Mouse (Mus musculus) liver, embryonic 12.5 days (tissue): ENCODE results near the gene Ms4a12. TPM values are rescaled to one million over a fixed set of nuclear protein-coding genes. Genes with fewer than 3 reads are reported as not detected.

Experiments
- ATAC-seq: fragments of 200-750 bp; cut with Nextera tagmentation; 2 replicates; pipeline ENCODE4 v1.8.0; 2017; ENCODE audit warnings: moderate number of reproducible peaks, mild to moderate bottlenecking, moderate library complexity
- H3K27ac ChIP-seq: fragments of 300-500 bp; sonication (generic); 2 replicates; pipeline ENCODE4 v1.5.1; 2016; ENCODE audit warnings: mild to moderate bottlenecking
- H3K27me3 ChIP-seq: fragments of 300-500 bp; sonication (generic); replicated peaks from 2 replicates; pipeline ENCODE4 v1.6.1; 2016; ENCODE audit warnings: mild to moderate bottlenecking, moderate library complexity
- H3K36me3 ChIP-seq: fragments of 300-500 bp; sonication (generic); 2 replicates; pipeline ENCODE4 v1.6.1; 2016; ENCODE audit warnings: mild to moderate bottlenecking, moderate library complexity
- H3K4me1 ChIP-seq: fragments of 300-500 bp; sonication (generic); 2 replicates; pipeline ENCODE4 v1.6.1; 2016
- H3K4me2 ChIP-seq: fragments of 300-500 bp; sonication (generic); 2 replicates; pipeline ENCODE4 v1.6.1; 2016; ENCODE audit warnings: mild to moderate bottlenecking, moderate library complexity
- H3K4me3 ChIP-seq: fragments of 300-500 bp; sonication (generic); 2 replicates; pipeline ENCODE4 v1.5.1; 2016; ENCODE audit warnings: mild to moderate bottlenecking, moderate library complexity
- H3K9ac ChIP-seq: fragments of 300-500 bp; sonication (generic); 2 replicates; pipeline ENCODE4 v1.6.1; 2016; ENCODE audit warnings: mild to moderate bottlenecking, moderate library complexity
- H3K9me3 ChIP-seq: fragments of 300-500 bp; sonication (generic); replicated peaks from 2 replicates; pipeline ENCODE4 v1.6.1; 2016; ENCODE audit warnings: mild to moderate bottlenecking, moderate library complexity
- WGBS: fragments of 180-500 bp; shearing (Covaris S2); methylation state at CpG from one replicate; pipeline ENCODE4 v1.1.7; 2016; ENCODE audit not compliant: insufficient replicate concordance; 5-methylcytosine and 5-hydroxymethylcytosine counted together
- polyA plus RNA-seq: library from polyadenylated mRNA; unstranded; fragments of >200 nt; fragmentation: Nextera tagmentation; extraction: Ambion mirVana; gene quantifications from 2 replicates; pipeline ENCODE4 v1.2.1, GENCODE M21; 2016

The Ms4a12 gene
- polyA plus RNA-seq, 1 experiment from 2014 or later: not detected

GRCm38 (mm10) chr19:11234921-11235735 is 2.9 kb upstream of the Ms4a12 start:
- H3K27ac ChIP-seq: no peak overlapping the region
- H3K9me3 ChIP-seq: no peaks in the 10 kb centered on the region
- no peak for ATAC-seq
- no peak overlapping the region for H3K4me2 ChIP-seq
- WGBS: 46% methylated on average over 5 of the region's 5 CpGs
- H3K36me3 ChIP-seq: no peaks in the 10 kb centered on the region
- H3K27me3 ChIP-seq: no peaks in the 10 kb centered on the region
- H3K9ac ChIP-seq: no peak overlapping the region
- H3K4me3 ChIP-seq: no peak overlapping the region
- H3K4me1 ChIP-seq: no peaks in the 10 kb centered on the region

DNA sequence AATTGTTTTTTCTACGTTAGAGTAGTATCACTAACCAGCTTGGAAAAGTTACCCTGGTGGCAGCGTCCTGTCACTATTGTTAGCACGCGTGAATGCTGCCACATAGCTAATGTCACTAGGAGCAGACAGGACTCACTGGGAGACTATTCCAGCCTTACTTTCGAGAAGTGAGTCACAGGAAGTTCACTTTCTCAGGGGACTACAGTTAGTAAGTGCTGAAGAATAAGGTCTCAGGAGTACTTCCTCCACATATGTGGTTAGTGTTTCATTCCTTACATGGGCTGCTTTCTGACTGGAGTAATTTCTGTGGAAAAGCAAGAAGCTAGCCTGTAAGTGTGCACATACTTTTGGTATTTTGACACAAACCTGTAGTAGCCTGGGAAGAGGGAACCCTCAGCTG is 2.0 kb upstream of the Ms4a12 start:
- no peak overlapping the region for H3K4me2 ChIP-seq
- H3K9me3 ChIP-seq: no peaks in the 10 kb centered on the region
- H3K36me3 ChIP-seq: no peaks in the 10 kb centered on the region
- H3K4me3 ChIP-seq: no peak overlapping the region
- no peak overlapping the region for H3K9ac ChIP-seq
- H3K27ac ChIP-seq: no peak overlapping the region
- no peaks in the 10 kb centered on the region for H3K4me1 ChIP-seq
- 52% methylated on average over 5 of the region's 5 CpGs for WGBS
- ATAC-seq: no peak
- H3K27me3 ChIP-seq: no peaks in the 10 kb centered on the region

- Histone ChIP-seq H3K9ac (no peak within 1 kb of the TSS), H3K4me1 (no peaks in the 10 kb centered on the region), H3K4me2 (no peak within 1 kb of the TSS), H3K9me3 (no peaks in the 10 kb centered on the region), H3K27ac (no peak within 1 kb of the TSS), H3K36me3 (no peaks in the 10 kb centered on the region), H3K4me3 (no peak within 1 kb of the TSS), H3K27me3 (no peaks in the 10 kb centered on the region)
- 65% methylated on average over 12 of the region's 12 CpGs for WGBS
- ATAC-seq: no peak
Measured at GRCm38 (mm10) chr19:11196546-11196945, 35.7 kb downstream of the Ms4a12 start, which contains the start of gene Ms4a13. Ms4a13 (minus strand) TSS chr19:11196737.

DNA sequence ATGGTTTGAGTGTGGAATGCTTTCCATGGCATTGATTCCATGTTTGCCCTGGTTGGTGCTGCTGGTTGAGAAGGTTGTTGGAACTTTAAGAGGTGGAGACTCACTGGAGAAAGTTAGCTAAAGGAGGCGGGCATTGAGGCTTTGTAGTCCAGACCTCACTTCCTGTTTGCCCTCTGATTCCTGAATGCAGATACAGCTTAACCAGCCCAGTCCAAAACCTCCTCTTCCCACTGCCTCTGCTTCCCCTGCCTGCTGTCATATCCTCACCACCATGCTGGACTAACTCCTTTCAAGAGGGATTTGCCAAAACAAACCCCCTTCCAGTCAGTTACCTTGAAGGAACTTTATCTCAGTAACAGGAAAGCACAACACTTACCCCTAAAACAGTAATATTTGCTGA is 39.7 kb downstream of the Ms4a12 start:
- no peak overlapping the region for H3K4me3 ChIP-seq
- no peak overlapping the region for H3K4me2 ChIP-seq
- H3K36me3 ChIP-seq: no peaks in the 10 kb centered on the region
- 27% methylated on average over 1 of the region's 1 CpGs for WGBS
- H3K27me3 ChIP-seq: no peaks in the 10 kb centered on the region
- ATAC-seq: no peak
- H3K9ac ChIP-seq: no peak overlapping the region
- H3K27ac ChIP-seq: no peak overlapping the region
- H3K9me3 ChIP-seq: no peaks in the 10 kb centered on the region
- no peaks in the 10 kb centered on the region for H3K4me1 ChIP-seq

GRCm38 (mm10) chr19:11184121-11184520 is 48.1 kb downstream of the Ms4a12 start:
- Histone ChIP-seq H3K4me1 (no peaks in the 10 kb centered on the region), H3K36me3 (no peaks in the 10 kb centered on the region), H3K4me3 (no peak overlapping the region), H3K4me2 (no peak overlapping the region), H3K9ac (no peak overlapping the region), H3K9me3 (no peaks in the 10 kb centered on the region), H3K27ac (no peak overlapping the region), H3K27me3 (no peaks in the 10 kb centered on the region)
- 16% methylated on average over 5 of the region's 5 CpGs for WGBS
- no peak for ATAC-seq

DNA sequence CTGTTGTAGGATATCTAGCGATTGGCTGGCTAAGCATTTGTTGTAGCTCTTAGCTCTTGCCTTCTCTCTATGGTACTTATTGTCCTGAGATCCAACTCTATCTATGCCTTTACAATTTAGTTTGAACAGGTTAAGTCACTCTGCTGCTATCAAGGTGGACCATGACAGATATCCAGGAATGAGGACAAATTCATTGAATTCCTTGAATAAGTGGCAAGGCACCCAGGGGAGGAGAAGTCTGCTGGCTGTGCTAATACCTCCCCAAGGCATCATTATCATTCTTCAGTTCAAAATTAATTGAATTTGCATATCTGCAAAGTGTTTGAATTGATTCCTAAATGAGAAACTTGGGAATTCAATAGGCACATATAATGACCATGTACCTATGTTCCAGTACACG is 54.8 kb downstream of the Ms4a12 start:
- Histone ChIP-seq H3K4me1 (no peaks in the 10 kb centered on the region), H3K9ac (no peak overlapping the region), H3K27ac (no peak overlapping the region), H3K4me2 (no peak overlapping the region), H3K27me3 (no peaks in the 10 kb centered on the region), H3K4me3 (no peak overlapping the region), H3K9me3 (no peaks in the 10 kb centered on the region), H3K36me3 (no peaks in the 10 kb centered on the region)
- 48% methylated on average over 2 of the region's 2 CpGs for WGBS
- no peak for ATAC-seq

DNA sequence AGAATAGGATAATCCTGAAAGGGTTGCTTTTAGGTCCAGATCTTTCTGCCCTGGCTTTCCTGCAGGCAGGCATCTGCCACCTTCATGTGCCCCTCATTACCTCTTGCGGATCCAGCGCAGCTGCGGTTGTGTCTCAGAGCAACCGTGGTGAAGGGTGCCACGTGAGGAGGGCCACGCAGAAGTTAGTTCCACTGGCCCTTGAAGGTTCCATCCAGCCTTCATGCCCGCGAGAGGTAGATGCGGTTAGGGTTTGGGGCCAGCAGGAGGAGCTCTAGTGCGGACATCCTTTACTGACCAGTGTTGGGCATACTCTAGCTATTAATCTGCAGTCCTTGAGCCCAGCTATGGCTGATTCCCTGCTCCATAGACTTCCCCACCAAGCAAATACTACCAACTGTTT is 67.1 kb downstream of the Ms4a12 start, which contains the start of gene 1700025F22Rik:
TSS of gene 1700025F22Rik (minus strand) at position 149 of the 400 bp plus-strand sequence.
- no peak within 1 kb of the TSS for H3K4me2 ChIP-seq
- no peaks in the 10 kb centered on the region for H3K27me3 ChIP-seq
- no peak within 1 kb of the TSS for H3K27ac ChIP-seq
- WGBS: 25% methylated on average over 10 of the region's 10 CpGs
- no peak within 1 kb of the TSS for H3K4me3 ChIP-seq
- H3K9me3 ChIP-seq: no peaks in the 10 kb centered on the region
- no peak within 1 kb of the TSS for H3K9ac ChIP-seq
- no peaks in the 10 kb centered on the region for H3K36me3 ChIP-seq
- H3K4me1 ChIP-seq: no peaks in the 10 kb centered on the region
- no peak for ATAC-seq

Other genes starting within 250 kb of the Ms4a12 start
- gene Ms4a15, start 239.2 kb downstream of the Ms4a12 start, polyA plus RNA-seq: not detected in 2 replicates
- gene Ms4a18, start 214.4 kb downstream of the Ms4a12 start, polyA plus RNA-seq: not detected in 2 replicates
- not detected in 2 replicates for gene Ms4a8a, start 151.3 kb downstream of the Ms4a12 start, polyA plus RNA-seq
- not detected in 2 replicates for gene 1700017D01Rik, start 101.6 kb downstream of the Ms4a12 start, polyA plus RNA-seq
- gene 1700025F22Rik, start 67.1 kb downstream of the Ms4a12 start, polyA plus RNA-seq: not detected in 2 replicates
- not detected in 2 replicates for gene Ms4a13, start 35.7 kb downstream of the Ms4a12 start, polyA plus RNA-seq
- gene Ms4a1, start 33.8 kb upstream of the Ms4a12 start, polyA plus RNA-seq: not detected in 2 replicates
- gene Ms4a5, start 51.4 kb upstream of the Ms4a12 start, polyA plus RNA-seq: not detected in 2 replicates
- not detected in 2 replicates for gene Ms4a14, start 82.0 kb upstream of the Ms4a12 start, polyA plus RNA-seq
- gene Ms4a7, start 103.7 kb upstream of the Ms4a12 start, polyA plus RNA-seq: 0.48 and 1.7 TPM in 2 replicates
- gene Ms4a4a, start 143.1 kb upstream of the Ms4a12 start, polyA plus RNA-seq: 1.3 and 1.4 TPM in 2 replicates
- 0.26 and 0.31 TPM in 2 replicates for gene Ms4a4c, start 172.3 kb upstream of the Ms4a12 start, polyA plus RNA-seq
- not detected in 2 replicates for gene Ms4a4b, start 211.1 kb upstream of the Ms4a12 start, polyA plus RNA-seq
- 3.2 and 3.4 TPM in 2 replicates for gene Ms4a6c, start 236.9 kb upstream of the Ms4a12 start, polyA plus RNA-seq